ENCODE assay signal across 18 mouse cellular contexts in genomic region chrX:12644976-12645375, GRCm38 (mm10).
"Had no signal": no experiment of that assay in that cellular context is flagged by ENCODE, and none has a peak within 500 bp of the region (broad histone marks: within the 10 kb centered on the region; RNA-seq: fewer than 3 reads in every experiment).

No protein-coding gene starts in this region.

- H3K27me3 ChIP-seq: intestine, embryonic 15.5 days; liver, embryonic 13.5 days; lung, embryonic 15.5 days; midbrain, embryonic 15.5 days; neural tube, embryonic 13.5 days had no signal

- ATAC-seq: intestine, embryonic 15.5 days; liver, postnatal 0 days had no signal

- H3K27ac ChIP-seq: intestine, embryonic 15.5 days; limb, embryonic 12.5 days; liver, embryonic 13.5 days; lung, embryonic 15.5 days; macrophage; neural tube, embryonic 13.5 days; stomach, postnatal 0 days had no signal

- H3K9ac ChIP-seq: intestine, embryonic 15.5 days; limb, embryonic 12.5 days; liver, embryonic 13.5 days; liver, postnatal 0 days; lung, embryonic 15.5 days; midbrain, embryonic 15.5 days; neural tube, embryonic 13.5 days had no signal

- H3K36me3 ChIP-seq: intestine, embryonic 15.5 days; limb, embryonic 12.5 days; liver, embryonic 13.5 days; lung, embryonic 15.5 days; midbrain, embryonic 15.5 days had no signal

- H3K4me3 ChIP-seq: intestine, embryonic 15.5 days; limb, embryonic 12.5 days; liver, embryonic 13.5 days; lung, embryonic 15.5 days; megakaryocyte, embryonic 14.5 days; midbrain, embryonic 15.5 days; neural tube, embryonic 13.5 days had no signal

- H3K4me1 ChIP-seq: intestine, embryonic 15.5 days; limb, embryonic 12.5 days; liver, embryonic 13.5 days; lung, embryonic 15.5 days; megakaryocyte, embryonic 14.5 days; midbrain, embryonic 15.5 days had no signal

- H3K4me2 ChIP-seq: intestine, embryonic 15.5 days; limb, embryonic 12.5 days; liver, embryonic 13.5 days; lung, embryonic 15.5 days; midbrain, embryonic 11.5 days; midbrain, embryonic 15.5 days; neural tube, embryonic 13.5 days had no signal

- H3K9me3 ChIP-seq: intestine, embryonic 15.5 days; limb, embryonic 12.5 days; liver, embryonic 13.5 days; lung, embryonic 15.5 days; megakaryocyte, embryonic 14.5 days; midbrain, embryonic 15.5 days; neural tube, embryonic 13.5 days had no signal

- DNase-seq: kidney, adult 18-20 months; kidney, postnatal 10 days; kidney, postnatal 4 days; liver; liver, embryonic 13.5 days; liver, postnatal 0 days; lung, postnatal 14 days; thymus, adult 18-20 months; thymus, postnatal 14 days had no signal
